Mouse (Mus musculus) C2C12 (cell line): ENCODE results near the gene Tiam1.

ENCODE experiments used
- CEBPB ChIP-seq: IDR thresholded peaks from one replicate; pipeline ENCODE4 v1.6.1; 2011; ENCODE audit warnings: low read depth, mild to moderate bottlenecking, control low read depth, moderate library complexity
- CTCF ChIP-seq: IDR thresholded peaks from one replicate; pipeline ENCODE4 v1.5.1; 2011; ENCODE audit not compliant: control insufficient read depth, insufficient read depth, insufficient read length
- MAX ChIP-seq: IDR thresholded peaks from one replicate; pipeline ENCODE4 v1.6.1; 2011; ENCODE audit warnings: mild to moderate bottlenecking, control low read depth
- MYOD1 ChIP-seq: IDR thresholded peaks from one replicate; pipeline ENCODE4 v1.6.1; 2011; ENCODE audit warnings: low read depth; ENCODE audit not compliant: control insufficient read depth, insufficient read length
- USF1 ChIP-seq: IDR thresholded peaks from one replicate; pipeline ENCODE4 v1.6.1; 2011; ENCODE audit warnings: low read depth, mild to moderate bottlenecking, control low read depth, moderate library complexity

DNA sequence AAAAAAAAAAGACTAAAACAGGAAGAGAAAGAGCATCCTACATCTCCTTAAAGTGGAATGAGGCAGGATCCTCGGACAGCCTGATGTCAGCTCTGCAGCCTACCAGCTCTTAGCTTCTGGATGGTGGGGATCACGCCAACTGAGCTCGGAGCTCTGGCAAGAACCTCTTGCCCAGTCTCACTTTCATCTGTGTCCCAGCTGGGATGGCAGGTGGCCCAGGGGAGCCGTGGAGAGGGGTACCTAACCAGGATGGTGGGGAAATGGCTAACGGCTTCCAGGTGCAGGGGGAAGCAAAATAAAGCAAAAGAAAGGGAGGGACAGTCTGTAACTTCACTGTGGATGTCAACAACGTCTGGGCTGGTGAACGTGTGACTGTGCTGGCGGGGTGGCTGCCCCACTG lies 337.6 kb downstream of the Tiam1 start:
- no peak for TF ChIP-seq CTCF
- TF ChIP-seq MYOD1: no peak
- TF ChIP-seq CEBPB: no peak
- TF ChIP-seq MAX: no peak
- TF ChIP-seq USF1: no peak
